In genomic region chr6:4362220-4362619, GRCm38 (mm10) we compare ENCODE assay signal across 14 mouse cellular contexts.
"Had no signal": no experiment of that assay in that cellular context is flagged by ENCODE, and none has a peak within 500 bp of the region (broad histone marks: within the 10 kb centered on the region; RNA-seq: fewer than 3 reads in every experiment).

No protein-coding gene starts in this region.

- DNase-seq: gastrocnemius, postnatal 14 days; gastrocnemius, postnatal 36 days; heart, adult 11 months; heart, adult 2 months; heart, postnatal 14 days; heart, postnatal 36 days; kidney, adult 2 months; kidney, adult 9 months; kidney, postnatal 14 days; kidney, postnatal 36 days; layer of hippocampus, adult 9-11 months; layer of hippocampus, postnatal 36 days; liver; liver, embryonic 13.5 days had no signal
